8 mouse cellular contexts compared by ENCODE assay signal in genomic region chr8:119436933-119437332, GRCm38 (mm10). TPM values are rescaled to one million over a fixed set of nuclear protein-coding genes. Genes with fewer than 3 reads are reported as not detected.
DNase-seq lines count a peak whose midpoint lies in the region; ATAC-seq and TF ChIP-seq lines count a peak whose summit lies in the region.
"Had no signal": no experiment of that assay in that cellular context is flagged by ENCODE, and none has a peak within 500 bp of the region (broad histone marks: within the 10 kb centered on the region; RNA-seq: fewer than 3 reads in every experiment).

No protein-coding gene starts in this region.

- WGBS in intestine, embryonic 15.5 days = 14% methylated on average over 9 of the region's 9 CpGs
- 5% methylated on average over 9 of the region's 9 CpGs for WGBS in liver, postnatal 0 days (ENCODE audit: insufficient replicate concordance)

- H3K27me3 ChIP-seq in intestine, embryonic 15.5 days (replicated peaks) = no peaks in the 10 kb centered on the region
- H3K27me3 ChIP-seq in liver, postnatal 0 days (ENCODE audit: insufficient read depth, low read length) = no peaks in the 10 kb centered on the region
- no peaks in the 10 kb centered on the region for H3K27me3 ChIP-seq in splenic B cell, adult 2 months (ENCODE audit: control insufficient read depth, insufficient read depth, low read length, poor library complexity, severe bottlenecking)
- H3K27me3 ChIP-seq: hindbrain, embryonic 15.5 days had no signal

- TF ChIP-seq CTCF in liver, postnatal 0 days (IDR thresholded peaks at IDR 0.05; ENCODE audit: low read depth) = peak; percentile 20; the same call in 1 of the 2 replicates

- H3K36me3 ChIP-seq in intestine, embryonic 15.5 days = no peaks in the 10 kb centered on the region
- peaks cover 11% of the 10 kb centered on the region for H3K36me3 ChIP-seq in liver, postnatal 0 days (replicated peaks; ENCODE audit: insufficient read depth, low read length)
- H3K36me3 ChIP-seq in splenic B cell, adult 2 months (ENCODE audit: control insufficient read depth, insufficient read depth, low read length, poor library complexity, severe bottlenecking) = no peaks in the 10 kb centered on the region
- H3K36me3 ChIP-seq: hindbrain, embryonic 15.5 days had no signal

- peak overlapping the region; percentile 3; the same call in 1 of the 2 replicates for H3K27ac ChIP-seq in intestine, embryonic 15.5 days
- peak overlapping the region; percentile 94 for H3K27ac ChIP-seq in liver, postnatal 0 days (ENCODE audit: low read depth)
- H3K27ac ChIP-seq: hindbrain, embryonic 15.5 days had no signal

- H3K9ac ChIP-seq in intestine, embryonic 15.5 days = peak overlapping the region; percentile 18; the same call in 1 of the 2 replicates
- peak overlapping the region; percentile 78 for H3K9ac ChIP-seq in liver, postnatal 0 days (replicated peaks)
- H3K9ac ChIP-seq: hindbrain, embryonic 15.5 days had no signal

- H3K4me1 ChIP-seq in intestine, embryonic 15.5 days (replicated peaks) = peaks cover 45% of the 10 kb centered on the region
- H3K4me1 ChIP-seq in liver, postnatal 0 days (ENCODE audit: insufficient read depth) = peaks cover 35% of the 10 kb centered on the region

- ATAC-seq in intestine, embryonic 15.5 days = peak; percentile 76
- ATAC-seq in liver, postnatal 0 days = peak; percentile 60

- peak overlapping the region; percentile 46 for H3K4me2 ChIP-seq in intestine, embryonic 15.5 days (replicated peaks)
- peak overlapping the region; percentile 71 for H3K4me2 ChIP-seq in liver, postnatal 0 days (ENCODE audit: low read depth, low read length)
- H3K4me2 ChIP-seq: hindbrain, embryonic 15.5 days had no signal

- H3K4me3 ChIP-seq in intestine, embryonic 15.5 days (replicated peaks) = peak overlapping the region; percentile 23
- peak overlapping the region; percentile 56 for H3K4me3 ChIP-seq in liver, postnatal 0 days (ENCODE audit: low read depth, low read length)
- H3K4me3 ChIP-seq: hindbrain, embryonic 15.5 days had no signal

- TF ChIP-seq EP300 in liver, postnatal 0 days (IDR thresholded peaks at IDR 0.05; ENCODE audit: low read depth) = peak; percentile 70

- peak; percentile 96 to 99 for DNase-seq in adrenal gland, adult (ENCODE audit: inconsistent age in 2 of 2, low spot score in 1 of 2)
- peak; percentile 86 to 88 for DNase-seq in gastrocnemius, adult 8-10 months (ENCODE audit: low spot score in 2 of 2)
- peak; percentile 89 for DNase-seq in liver, postnatal 0 days
- DNase-seq in splenic B cell, adult 2 months (ENCODE audit: low read depth, low spot score) = peak; percentile 58
- DNase-seq in right cerebral cortex, postnatal 36 days (ENCODE audit: low spot score in 2 of 2) = no peak
- no peak for DNase-seq in cerebellum, adult 11-12 months

- H3K9me3 ChIP-seq in intestine, embryonic 15.5 days = no peaks in the 10 kb centered on the region
- H3K9me3 ChIP-seq in liver, postnatal 0 days (ENCODE audit: low read length) = no peaks in the 10 kb centered on the region
- H3K9me3 ChIP-seq: hindbrain, embryonic 15.5 days had no signal

RNA-seq across cellular contexts. Expression of gene Osgin1, which starts 3.0 kb away (rescaled TPM):
- total RNA-seq in gastrocnemius, adult 8-10 months (2022) = 10 to 100 TPM in 2 of 4 experiments, 1 to 10 TPM in 2; 5.9 to 19.9 (median 10.1) TPM
- polyA plus RNA-seq in intestine, embryonic 15.5 days (2015; fragmentation: Nextera tagmentation; extraction: Ambion mirVana) = 3.8 and 5.7 TPM in 2 replicates
- polyA plus RNA-seq in liver, postnatal 0 days (2015; fragmentation: Nextera tagmentation; extraction: Ambion mirVana) = 138 and 168 TPM in 2 replicates

RNA-seq across cellular contexts. Expression of gene Necab2, which starts 9.6 kb away (rescaled TPM):
- total RNA-seq in gastrocnemius, adult 8-10 months (2022) = under 1 TPM in 1 of 4 experiments, not detected in 3; 0.22 TPM
- 1.9 TPM in 2 replicates for polyA plus RNA-seq in intestine, embryonic 15.5 days (2015; fragmentation: Nextera tagmentation; extraction: Ambion mirVana)
- polyA plus RNA-seq in liver, postnatal 0 days (2015; fragmentation: Nextera tagmentation; extraction: Ambion mirVana) = 0.14 TPM in 1 of 2 replicates, not detected in the other

RNA-seq across cellular contexts. Expression of gene Mlycd, which starts 42.3 kb away (rescaled TPM):
- total RNA-seq in gastrocnemius, adult 8-10 months (2022) = 100 to 1,000 TPM in 1 of 4 experiments, 10 to 100 TPM in 3; 83.6 to 123 (median 95.6) TPM
- polyA plus RNA-seq in intestine, embryonic 15.5 days (2015; fragmentation: Nextera tagmentation; extraction: Ambion mirVana) = 19.2 and 22.5 TPM in 2 replicates
- 37.0 and 44.4 TPM in 2 replicates for polyA plus RNA-seq in liver, postnatal 0 days (2015; fragmentation: Nextera tagmentation; extraction: Ambion mirVana)

Comparison
In these comparisons a context has a peak if more than half of its experiments do, and no peak if none do; other contexts are left out.
1. DNase-seq: peak in adrenal gland, adult (2 of 2), gastrocnemius, adult 8-10 months (2 of 2), liver, postnatal 0 days (single experiment) and splenic B cell, adult 2 months (single experiment); none in right cerebral cortex, postnatal 36 days (0 of 2) and cerebellum, adult 11-12 months (single experiment).
2. RNA of gene Osgin1, which starts 3.0 kb away (polyA plus RNA-seq): 138 to 168 TPM in liver, postnatal 0 days; 3.8 to 5.7 TPM in intestine, embryonic 15.5 days; every median in the first group is over 10 times any median in the second.